Mouse (Mus musculus) heart, embryonic 11.5 days (tissue): ENCODE results near the gene Cd163l1. TPM values are rescaled to one million over a fixed set of nuclear protein-coding genes. Genes with fewer than 3 reads are reported as not detected.

ENCODE experiments used
- ATAC-seq: fragments of 200-750 bp; cut with Nextera tagmentation; replicated peaks from 2 replicates; pipeline ENCODE4 v1.8.0; 2017; ENCODE audit warnings: moderate library complexity; ENCODE audit not compliant: insufficient number of reproducible peaks, low FRiP score, low TSS enrichment
- H3K27ac ChIP-seq: fragments of 300-500 bp; sonication (generic); 2 replicates; pipeline ENCODE4 v1.5.1; 2014; ENCODE audit warnings: mild to moderate bottlenecking, low read depth, low read length
- H3K27me3 ChIP-seq: fragments of 300-500 bp; sonication (generic); 2 replicates; pipeline ENCODE4 v1.6.1; 2014; ENCODE audit warnings: mild to moderate bottlenecking, low read length, mixed read lengths; ENCODE audit not compliant: control insufficient read depth, insufficient read depth
- H3K36me3 ChIP-seq: fragments of 300-500 bp; sonication (generic); 2 replicates; pipeline ENCODE4 v1.6.1; 2014; ENCODE audit warnings: mild to moderate bottlenecking, low read length, moderate library complexity, mixed read lengths; ENCODE audit not compliant: control insufficient read depth, insufficient read depth
- H3K4me1 ChIP-seq: fragments of 300-500 bp; sonication (generic); 2 replicates; pipeline ENCODE4 v1.6.1; 2014; ENCODE audit warnings: low read length; ENCODE audit not compliant: control insufficient read depth, insufficient read depth
- H3K4me2 ChIP-seq: fragments of 300-500 bp; sonication (generic); 2 replicates; pipeline ENCODE4 v1.6.1; 2014; ENCODE audit warnings: mild to moderate bottlenecking, moderate library complexity
- H3K4me3 ChIP-seq: fragments of 300-500 bp; sonication (generic); 2 replicates; pipeline ENCODE4 v1.5.1; 2014; ENCODE audit warnings: low read depth, low read length
- H3K9ac ChIP-seq: fragments of 300-500 bp; sonication (generic); 2 replicates; pipeline ENCODE4 v1.6.1; 2014; ENCODE audit warnings: mild to moderate bottlenecking, low read depth, low read length, moderate library complexity
- H3K9me3 ChIP-seq: fragments of 300-500 bp; sonication (generic); replicated peaks from 2 replicates; pipeline ENCODE4 v1.6.1; 2016; ENCODE audit warnings: low read length; ENCODE audit not compliant: control insufficient read depth
- WGBS: fragments of 180-500 bp; shearing (Covaris S2); extraction: QIAGEN DNeasy Blood & Tissue Kit; methylation state at CpG from one replicate; pipeline ENCODE4 v1.1.7; 2014; ENCODE audit not compliant: insufficient replicate concordance; 5-methylcytosine and 5-hydroxymethylcytosine counted together
- polyA plus RNA-seq: library from polyadenylated mRNA; unstranded; fragments of >200 nt; fragmentation: Nextera tagmentation; extraction: Ambion mirVana; gene quantifications from 2 replicates; pipeline ENCODE4 v1.2.1, GENCODE M21; 2014

Gene Cd163l1
- polyA plus RNA-seq, 1 experiment from 2014 or later = not detected

DNA sequence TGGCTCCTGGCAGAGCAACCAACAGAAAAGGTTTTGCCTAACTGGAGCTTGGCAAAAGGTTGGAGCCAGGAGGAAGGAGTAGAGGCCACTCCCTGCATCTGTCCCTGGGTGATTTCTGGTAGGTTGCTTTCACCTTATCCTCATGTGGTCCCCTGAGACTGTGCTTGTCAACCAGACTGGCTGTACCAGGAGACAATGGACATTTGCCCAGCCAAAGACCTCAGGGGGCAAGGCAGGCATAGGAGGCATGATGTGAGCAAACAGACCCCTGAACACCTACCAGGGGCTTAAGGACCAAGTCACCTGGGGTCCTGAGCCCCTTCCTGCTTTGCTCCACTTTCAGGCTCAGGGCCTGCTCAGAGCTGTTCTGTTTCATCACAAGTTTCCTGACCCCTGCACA lies 12.2 kb upstream of the Cd163l1 start, which contains the start of gene Olfr524:
Olfr524 (minus strand) TSS at position 101 of the 400 bp plus-strand sequence.
- H3K4me1 ChIP-seq = no peaks in the 10 kb centered on the region
- no peak within 1 kb of the TSS for H3K4me2 ChIP-seq
- no peaks in the 10 kb centered on the region for H3K9me3 ChIP-seq
- no peak within 1 kb of the TSS for H3K9ac ChIP-seq
- no peak for ATAC-seq
- H3K4me3 ChIP-seq = no peak within 1 kb of the TSS
- no peak within 1 kb of the TSS for H3K27ac ChIP-seq
- H3K36me3 ChIP-seq = no peaks in the 10 kb centered on the region
- H3K27me3 ChIP-seq = no peaks in the 10 kb centered on the region

- Histone ChIP-seq H3K4me2 (no peak overlapping the region), H3K9me3 (no peaks in the 10 kb centered on the region), H3K4me1 (no peaks in the 10 kb centered on the region), H3K4me3 (no peak overlapping the region), H3K27ac (no peak overlapping the region), H3K9ac (no peak overlapping the region), H3K27me3 (no peaks in the 10 kb centered on the region), H3K36me3 (no peaks in the 10 kb centered on the region)
- ATAC-seq = no peak
- WGBS = 72% methylated on average over 3 of the region's 3 CpGs
Observed at GRCm38 (mm10) chr7:140206904-140207303, 11.2 kb upstream of the Cd163l1 start.

- no peak for ATAC-seq
- H3K27ac ChIP-seq = no peak overlapping the region
- 65% methylated on average over 8 of the region's 8 CpGs for WGBS
- no peak overlapping the region for H3K4me2 ChIP-seq
- no peaks in the 10 kb centered on the region for H3K9me3 ChIP-seq
- H3K4me1 ChIP-seq = no peaks in the 10 kb centered on the region
- H3K27me3 ChIP-seq = no peaks in the 10 kb centered on the region
- H3K9ac ChIP-seq = no peak overlapping the region
- no peak overlapping the region for H3K4me3 ChIP-seq
- no peaks in the 10 kb centered on the region for H3K36me3 ChIP-seq
Observed at GRCm38 (mm10) chr7:140208153-140208552, 9.9 kb upstream of the Cd163l1 start.

DNA sequence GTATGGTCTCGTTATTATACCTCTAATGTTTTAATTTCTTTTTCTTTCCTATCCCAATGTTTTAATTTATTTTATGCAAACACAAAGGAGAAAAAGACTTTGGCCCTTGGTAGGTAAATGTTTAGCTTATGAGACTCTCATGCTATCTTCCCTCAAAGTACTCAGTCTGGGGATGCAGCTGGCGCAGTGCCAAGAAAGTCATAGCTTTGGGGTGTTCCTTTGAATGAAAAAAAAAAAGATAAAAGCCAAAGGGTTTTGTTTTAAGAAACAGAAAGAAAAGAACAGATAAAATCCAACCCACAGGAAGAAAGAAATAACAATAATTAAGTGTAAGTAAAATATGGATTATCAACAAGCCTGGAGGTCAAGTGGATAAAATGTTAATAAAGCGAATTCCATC lies 9.4 kb upstream of the Cd163l1 start:
- Histone ChIP-seq H3K27ac (no peak overlapping the region), H3K4me2 (no peak overlapping the region), H3K9me3 (no peaks in the 10 kb centered on the region), H3K4me1 (no peaks in the 10 kb centered on the region), H3K9ac (no peak overlapping the region), H3K36me3 (no peaks in the 10 kb centered on the region), H3K27me3 (no peaks in the 10 kb centered on the region), H3K4me3 (no peak overlapping the region)
- WGBS = 65% methylated on average over 3 of the region's 3 CpGs
- no peak for ATAC-seq

GRCm38 (mm10) chr7:140213841-140214240 lies 4.2 kb upstream of the Cd163l1 start:
- WGBS = 75% methylated on average over 5 of the region's 5 CpGs
- no peak for ATAC-seq
- Histone ChIP-seq H3K9me3 (no peaks in the 10 kb centered on the region), H3K27ac (no peak overlapping the region), H3K36me3 (no peaks in the 10 kb centered on the region), H3K4me3 (no peak overlapping the region), H3K27me3 (no peaks in the 10 kb centered on the region), H3K4me2 (no peak overlapping the region), H3K4me1 (no peaks in the 10 kb centered on the region), H3K9ac (no peak overlapping the region)

DNA sequence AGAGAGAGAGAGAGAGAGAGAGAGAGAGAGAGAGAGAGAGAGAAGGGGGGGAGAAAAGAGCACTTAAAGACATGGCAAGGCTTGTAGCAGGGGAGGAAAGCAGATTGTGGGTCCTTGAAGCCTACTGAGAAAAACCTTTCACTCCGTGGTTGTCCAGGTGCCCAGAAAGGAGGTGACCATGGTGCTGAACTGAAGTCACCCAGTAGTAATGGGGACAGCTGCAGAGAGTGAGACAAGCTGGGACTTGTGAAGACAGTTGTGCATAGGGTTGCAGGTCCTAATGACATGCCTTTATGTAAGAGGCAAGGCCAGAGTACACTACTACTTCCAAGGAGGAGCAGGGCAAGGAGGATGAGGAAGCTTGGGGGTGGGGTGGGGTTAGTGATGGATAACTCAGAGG lies 1.2 kb downstream of the Cd163l1 start:
- ATAC-seq = no peak
- Histone ChIP-seq H3K4me3 (no peak overlapping the region), H3K4me2 (no peak overlapping the region), H3K36me3 (no peaks in the 10 kb centered on the region), H3K27me3 (no peaks in the 10 kb centered on the region), H3K9me3 (no peaks in the 10 kb centered on the region), H3K9ac (no peak overlapping the region), H3K4me1 (no peaks in the 10 kb centered on the region), H3K27ac (no peak overlapping the region)
- WGBS = 0% methylated on average over 1 of the region's 1 CpGs

- Histone ChIP-seq H3K4me2 (no peak overlapping the region), H3K27ac (no peak overlapping the region), H3K9me3 (no peaks in the 10 kb centered on the region), H3K4me3 (no peak overlapping the region), H3K36me3 (no peaks in the 10 kb centered on the region), H3K4me1 (no peaks in the 10 kb centered on the region), H3K27me3 (no peaks in the 10 kb centered on the region), H3K9ac (no peak overlapping the region)
- WGBS = 71% methylated on average over 4 of the region's 4 CpGs
- ATAC-seq = no peak
Observed at GRCm38 (mm10) chr7:140220375-140220774, 2.3 kb downstream of the Cd163l1 start.

DNA sequence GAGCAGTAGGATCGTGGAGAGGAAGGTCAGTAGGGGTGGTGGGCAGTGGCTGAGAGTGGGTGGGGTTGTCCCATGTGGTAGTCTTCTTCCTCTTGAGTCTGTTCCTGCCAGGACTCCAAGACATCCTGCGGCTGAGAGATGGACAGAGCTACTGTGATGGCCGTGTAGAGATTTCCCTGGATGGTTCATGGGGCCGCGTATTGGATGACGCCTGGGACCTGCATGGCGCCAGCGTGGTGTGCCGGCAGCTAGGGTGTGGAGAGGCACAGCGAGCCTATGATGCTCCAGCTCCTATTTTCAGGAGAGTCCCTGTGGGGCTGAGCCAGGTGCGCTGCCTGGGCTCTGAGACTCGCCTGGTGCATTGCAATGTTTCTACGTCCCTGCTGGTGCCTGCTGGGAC lies 6.1 kb downstream of the Cd163l1 start:
- no peaks in the 10 kb centered on the region for H3K27me3 ChIP-seq
- no peak overlapping the region for H3K4me2 ChIP-seq
- WGBS = 75% methylated on average over 13 of the region's 13 CpGs
- H3K9ac ChIP-seq = no peak overlapping the region
- no peak overlapping the region for H3K27ac ChIP-seq
- no peaks in the 10 kb centered on the region for H3K9me3 ChIP-seq
- ATAC-seq = no peak
- H3K36me3 ChIP-seq = no peaks in the 10 kb centered on the region
- no peaks in the 10 kb centered on the region for H3K4me1 ChIP-seq
- no peak overlapping the region for H3K4me3 ChIP-seq

- Histone ChIP-seq H3K27me3 (no peaks in the 10 kb centered on the region), H3K4me2 (no peak overlapping the region), H3K36me3 (no peaks in the 10 kb centered on the region), H3K9me3 (no peaks in the 10 kb centered on the region), H3K4me1 (no peaks in the 10 kb centered on the region), H3K27ac (no peak overlapping the region), H3K9ac (no peak overlapping the region), H3K4me3 (no peak overlapping the region)
- no peak for ATAC-seq
- 73% methylated on average over 13 of the region's 13 CpGs for WGBS
Observed at GRCm38 (mm10) chr7:140228476-140228875, 10.4 kb downstream of the Cd163l1 start.
